Mouse (Mus musculus): Measurements from ENCODE around the gene Yars.
"Not testable (repeated sequence)": the region's sequence is repeated elsewhere in the genome, so short reads cannot be mapped to it uniquely, and the experiment has no call there.

Yars gene

DNA sequence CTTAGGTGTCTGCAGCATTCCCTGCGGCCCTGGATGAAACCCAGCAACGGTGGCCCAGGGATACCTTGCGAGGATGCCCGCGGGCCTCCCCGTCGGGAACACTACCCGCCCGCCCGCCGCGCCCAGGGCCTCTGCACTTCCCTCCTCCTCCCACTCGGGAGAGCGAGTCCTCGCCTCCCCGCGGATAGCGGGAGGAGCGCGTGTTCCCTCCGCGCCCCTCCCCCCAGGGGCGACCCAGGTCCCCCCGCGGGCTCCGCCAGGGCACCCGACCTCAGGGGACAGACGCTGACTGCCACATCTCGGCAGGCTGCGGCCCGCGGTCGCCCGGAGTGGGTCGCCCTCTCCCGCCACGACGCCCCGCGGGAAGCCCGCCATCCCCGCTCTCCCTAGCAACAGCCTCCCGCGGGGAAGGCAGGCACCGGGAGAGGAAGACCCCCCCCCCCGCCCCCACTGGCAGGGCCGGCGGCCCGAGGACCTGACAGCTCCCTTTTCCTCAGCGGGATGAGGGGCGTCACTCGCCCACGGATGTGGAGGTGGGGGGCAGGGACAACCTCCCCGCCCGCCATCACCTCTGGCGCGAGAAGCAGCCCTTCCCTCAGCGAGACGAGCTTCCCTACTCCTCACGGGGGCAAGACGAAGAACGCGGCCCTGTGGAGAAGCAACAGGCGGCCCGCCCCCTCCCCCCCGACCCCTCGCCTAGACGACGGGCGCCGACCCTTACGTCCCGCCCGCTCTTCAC lies 588 bp upstream of the Yars start:
- DNase-seq (ENCODE audit: low spot score): no peak

- no peak for DNase-seq (ENCODE audit: low spot score)
Observed at GRCm38 (mm10) chr4:129190538-129190937, 978 bp downstream of the Yars start.

- no peak for DNase-seq (ENCODE audit: low spot score)
Observed at GRCm38 (mm10) chr4:129191691-129192090, 2.1 kb downstream of the Yars start.

DNA sequence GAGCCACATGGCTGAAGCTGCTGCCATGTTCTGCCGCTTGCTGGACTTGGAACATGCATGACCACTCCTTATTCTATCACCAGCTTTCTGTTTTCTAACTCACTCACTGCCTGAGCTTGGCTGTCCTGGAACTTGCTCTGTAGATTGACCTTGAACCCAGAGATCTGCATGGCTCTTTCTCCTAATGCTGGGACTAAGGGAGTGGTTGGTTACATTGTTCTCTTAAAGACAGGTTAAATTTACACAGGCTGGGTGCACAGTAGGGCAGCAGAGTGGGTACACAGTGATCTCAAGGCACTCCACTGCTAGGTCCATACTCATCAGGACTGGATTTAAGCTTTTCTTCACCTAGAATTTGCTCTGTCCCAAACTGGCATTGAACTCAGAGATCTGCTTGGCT lies 4.7 kb downstream of the Yars start:
- DNase-seq (ENCODE audit: low spot score): no peak

DNA sequence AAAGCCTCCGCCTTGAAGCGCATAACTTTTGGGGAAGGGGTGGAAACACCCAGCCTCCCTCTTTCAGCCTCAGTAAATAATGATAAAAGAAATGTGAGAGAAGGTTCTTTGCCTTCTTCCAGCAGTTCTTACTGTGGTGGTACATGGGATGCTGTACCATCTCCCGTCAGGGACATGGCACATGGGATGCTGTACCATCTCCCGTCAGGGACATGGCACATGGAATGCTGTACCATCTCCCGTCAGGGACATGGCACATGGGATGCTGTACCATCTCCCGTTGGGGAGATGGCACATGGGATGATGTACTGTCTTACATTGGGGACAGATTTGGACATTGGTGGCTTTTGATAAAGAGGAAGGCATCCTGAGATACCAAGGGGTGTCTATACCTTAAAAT lies 8.0 kb downstream of the Yars start:
- DNase-seq (ENCODE audit: low spot score): no peak

GRCm38 (mm10) chr4:129204655-129205054 lies 15.1 kb downstream of the Yars start:
- no peak for DNase-seq (ENCODE audit: low spot score)

DNA sequence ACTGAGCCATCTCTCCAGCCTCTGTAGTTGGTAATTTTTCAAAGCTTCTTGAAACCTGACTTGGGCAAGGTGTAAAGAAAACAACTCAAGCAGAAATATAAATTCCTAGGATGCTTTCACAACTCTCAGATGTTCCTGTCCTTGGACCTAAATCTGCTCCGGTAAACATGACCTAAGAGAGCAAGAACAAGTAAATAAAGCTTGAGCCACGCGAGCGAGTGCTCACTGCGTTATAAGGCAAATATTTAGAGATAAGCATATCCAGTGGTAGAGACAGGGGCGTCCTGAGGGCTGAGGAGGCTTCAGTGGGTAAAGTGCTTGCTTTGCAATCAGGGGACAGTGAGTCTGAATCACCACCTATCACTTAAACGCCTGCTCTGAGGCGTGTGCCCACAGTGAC lies 17.2 kb downstream of the Yars start:
- DNase-seq (ENCODE audit: low spot score): no peak

DNA sequence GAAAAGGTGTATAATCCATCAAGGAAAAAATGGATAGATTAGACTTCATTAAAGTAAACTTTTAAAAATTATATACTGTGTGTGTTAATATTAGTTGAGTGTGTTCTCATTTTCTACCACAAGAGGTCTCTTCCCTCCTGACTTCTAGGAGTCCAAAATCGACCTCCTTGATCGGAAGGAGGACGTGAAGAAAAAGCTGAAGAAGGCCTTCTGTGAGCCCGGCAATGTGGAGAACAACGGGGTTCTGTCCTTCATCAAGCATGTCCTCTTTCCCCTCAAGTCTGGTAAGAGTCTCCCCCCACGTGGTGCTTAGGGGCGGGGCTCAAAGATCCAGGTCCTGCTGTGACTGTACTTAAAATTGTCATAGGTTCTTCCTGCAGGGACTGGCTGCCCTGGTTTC lies 19.9 kb downstream of the Yars start:
- DNase-seq (ENCODE audit: low spot score): no peak

GRCm38 (mm10) chr4:129211461-129211860 lies 21.9 kb downstream of the Yars start:
- DNase-seq (ENCODE audit: low spot score): no peak

DNA sequence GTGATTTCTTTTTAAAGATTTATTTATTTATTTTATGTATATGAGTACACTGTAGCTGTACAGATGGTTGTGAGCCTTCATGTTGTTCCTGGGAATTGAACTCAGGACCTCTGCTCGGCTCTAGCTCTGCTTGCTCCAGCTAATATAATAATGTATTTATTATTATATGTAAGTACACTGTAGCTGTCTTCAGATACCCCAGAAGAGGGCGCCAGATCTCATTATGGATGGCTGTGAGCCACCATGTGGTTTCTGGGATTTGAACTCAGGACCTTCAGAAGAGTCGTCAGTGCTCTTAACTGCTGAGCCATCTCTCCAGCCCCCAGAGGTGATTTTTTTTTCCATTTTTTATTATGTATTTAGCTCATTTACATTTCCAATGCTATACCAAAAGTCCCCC lies 22.9 kb downstream of the Yars start:
- not testable (repeated sequence) for DNase-seq (ENCODE audit: low spot score)

DNA sequence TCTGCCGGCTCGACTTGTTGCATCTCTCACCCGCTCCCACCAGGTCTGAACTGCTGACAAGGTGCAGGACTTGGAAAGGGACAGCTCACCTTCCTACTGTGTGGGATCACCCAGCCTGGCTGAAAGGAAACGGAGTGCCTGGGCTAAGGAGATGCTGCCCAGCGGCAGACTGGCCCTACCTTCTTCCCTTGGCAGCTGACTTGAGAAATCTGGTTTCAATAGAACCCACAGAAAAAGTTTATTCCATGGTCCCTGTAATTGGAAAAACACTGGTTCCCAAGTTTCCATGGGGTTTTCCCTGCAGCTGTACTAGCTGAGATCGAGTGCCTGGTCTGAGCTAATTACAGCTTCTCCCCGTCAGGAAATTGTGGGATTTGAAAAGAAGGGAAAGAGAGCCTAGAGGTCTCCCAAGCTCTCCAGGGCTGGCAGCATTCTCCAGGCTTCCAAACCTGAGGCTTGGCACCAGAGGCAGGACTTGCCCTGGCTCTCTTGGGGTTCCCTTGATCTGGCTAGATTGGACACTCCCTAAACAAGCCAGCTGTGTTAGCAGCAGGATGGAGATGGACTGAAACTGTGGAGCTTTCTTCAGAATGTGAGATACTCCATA lies 29.1 kb downstream of the Yars start:
- DNase-seq (ENCODE audit: low spot score): no peak

DNA sequence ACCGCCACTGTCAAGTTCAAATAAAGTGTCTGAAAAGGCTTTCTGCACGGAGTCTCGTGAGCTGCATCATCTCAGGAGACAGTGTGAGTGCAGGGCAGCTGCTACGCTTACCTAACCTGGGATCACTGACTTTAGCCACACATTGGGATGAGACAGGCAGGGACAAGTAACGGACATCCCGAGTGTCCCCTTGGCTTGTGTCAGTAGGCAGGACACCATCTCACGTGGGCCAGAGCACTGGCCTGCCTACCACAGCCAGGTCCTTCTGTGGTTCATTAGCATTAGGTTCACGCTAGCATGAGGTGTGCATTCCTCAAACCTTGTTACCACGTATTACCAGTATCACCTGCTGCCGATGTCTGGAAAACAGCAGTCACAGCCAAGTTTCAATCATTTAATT lies 29.6 kb downstream of the Yars start:
- DNase-seq (ENCODE audit: low spot score): no peak

DNA sequence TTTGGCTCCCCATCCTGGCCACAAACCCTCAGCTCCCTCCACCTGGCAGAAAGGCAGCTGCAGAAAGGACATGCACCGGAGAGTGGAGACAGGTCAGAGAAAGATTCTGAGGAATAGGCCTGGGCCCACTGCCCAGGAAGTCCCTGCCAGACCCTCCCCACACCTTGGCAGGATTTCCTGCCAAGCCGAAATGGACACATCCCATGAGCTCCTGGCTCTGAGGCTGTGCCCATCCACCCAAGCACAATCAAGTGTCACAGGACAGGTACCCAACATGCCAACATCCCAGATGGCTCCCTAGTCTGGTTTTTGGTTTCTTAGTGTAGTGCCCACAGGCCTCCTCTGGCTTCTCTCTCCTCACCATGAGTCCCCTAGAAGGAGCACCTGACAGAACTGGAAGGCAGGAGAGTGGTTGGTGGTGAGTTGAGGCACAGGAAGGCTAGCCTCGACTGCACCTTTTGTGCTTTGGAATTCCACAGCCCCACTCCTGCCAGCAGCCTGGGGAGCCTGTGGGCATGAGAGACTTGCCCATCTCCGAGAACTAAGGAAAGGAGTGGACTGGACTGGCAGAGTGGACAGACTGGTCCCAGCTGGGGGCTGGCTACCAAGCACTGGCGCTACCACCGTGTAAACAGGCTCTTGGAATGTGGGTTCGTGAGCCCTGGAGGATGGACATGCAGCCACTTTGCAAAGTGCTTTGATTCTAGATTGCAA lies 31.0 kb downstream of the Yars start:
- no peak for DNase-seq (ENCODE audit: low spot score)

GRCm38 (mm10) chr4:129221097-129222010 lies 31.8 kb downstream of the Yars start:
- no peak for DNase-seq (ENCODE audit: low spot score)

DNA sequence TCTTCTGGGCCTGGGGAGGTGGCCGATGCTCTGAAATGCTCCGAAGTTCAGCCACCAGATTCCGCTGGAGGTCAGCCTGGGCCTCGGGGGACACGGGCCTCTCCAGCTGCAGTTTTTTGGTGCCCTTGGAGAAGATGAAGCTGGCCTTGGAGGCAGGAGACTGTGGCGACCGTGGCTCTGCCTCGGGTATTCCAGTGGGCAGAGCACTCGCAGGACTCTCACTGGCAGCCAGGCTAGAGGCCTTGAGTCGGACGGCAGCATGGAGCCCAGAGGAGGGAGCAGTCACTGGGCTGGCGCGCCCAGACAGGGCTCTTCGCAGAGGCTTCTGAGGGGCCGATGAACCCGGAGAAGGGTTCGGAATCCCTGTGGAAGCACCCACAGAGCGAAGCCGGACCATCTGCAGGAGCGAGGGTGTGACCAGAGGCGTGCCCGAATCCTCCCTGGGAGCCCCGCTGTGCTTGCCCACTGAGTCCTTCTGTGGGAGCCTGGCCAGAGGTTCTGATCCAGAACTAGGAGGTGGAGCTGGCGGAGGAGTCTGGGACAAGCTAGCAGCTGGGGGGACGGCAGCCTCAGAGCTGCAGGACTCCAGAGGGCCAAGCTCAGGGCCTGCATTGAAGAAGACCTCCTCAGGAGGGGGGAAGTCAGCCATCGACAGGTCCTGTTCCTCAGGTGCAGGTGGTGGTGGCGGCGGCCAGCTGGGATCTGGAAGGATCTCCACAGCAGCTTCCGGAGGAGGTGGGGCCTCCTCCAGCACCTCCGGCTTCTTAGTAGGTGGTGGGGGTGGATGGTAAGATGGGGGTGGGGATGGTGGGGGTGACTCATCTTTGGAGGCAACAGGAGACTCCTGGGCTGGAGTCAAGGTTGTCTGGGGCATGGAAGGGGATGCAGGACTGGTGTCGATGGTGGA lies 32.7 kb downstream of the Yars start:
- DNase-seq (ENCODE audit: low spot score): no peak

DNA sequence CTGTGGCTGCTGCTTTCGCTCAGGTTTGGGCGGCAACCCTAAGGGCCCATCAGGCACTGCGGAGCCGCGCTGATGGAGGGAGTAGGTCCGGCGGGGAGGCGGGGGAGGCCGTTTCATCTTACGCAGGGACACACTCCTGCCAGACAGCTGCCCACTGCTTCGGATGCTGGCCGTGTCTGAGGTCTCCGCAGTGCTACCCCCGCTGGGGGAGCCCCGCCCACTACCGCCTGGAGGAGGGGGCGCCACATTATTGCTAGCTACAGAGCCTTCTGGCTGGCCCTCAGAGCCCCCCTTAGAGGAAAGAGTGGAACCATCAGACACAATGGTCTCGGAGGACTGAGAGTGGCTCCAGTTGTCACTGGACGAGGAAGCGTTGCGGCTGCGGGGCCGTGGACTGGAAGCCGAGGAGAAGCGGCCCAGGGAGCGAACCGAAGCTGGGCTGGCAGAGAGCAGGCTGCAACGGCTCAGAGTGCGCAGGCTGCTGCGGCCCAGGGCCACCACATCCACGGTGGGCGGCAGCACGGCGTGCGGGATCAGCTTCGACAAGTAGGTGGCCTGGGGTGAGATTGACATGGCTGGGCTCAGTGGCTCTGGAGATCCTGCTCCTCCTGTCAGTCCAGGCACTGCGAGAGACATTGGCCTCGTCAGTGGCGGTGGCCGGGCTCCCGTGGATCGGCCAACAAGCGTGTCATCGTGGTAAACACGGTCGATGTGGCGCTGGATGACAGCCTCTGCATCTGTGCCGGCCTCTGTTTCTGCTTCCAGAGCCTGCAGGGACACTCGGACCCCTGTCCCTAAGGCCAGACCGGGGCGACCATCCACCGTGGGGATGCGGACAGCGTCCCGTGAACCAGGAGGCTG lies 34.1 kb downstream of the Yars start:
- no peak for DNase-seq (ENCODE audit: low spot score)

- no peak for DNase-seq (ENCODE audit: low spot score)
Observed at GRCm38 (mm10) chr4:129225315-129225714, 35.8 kb downstream of the Yars start.

DNA sequence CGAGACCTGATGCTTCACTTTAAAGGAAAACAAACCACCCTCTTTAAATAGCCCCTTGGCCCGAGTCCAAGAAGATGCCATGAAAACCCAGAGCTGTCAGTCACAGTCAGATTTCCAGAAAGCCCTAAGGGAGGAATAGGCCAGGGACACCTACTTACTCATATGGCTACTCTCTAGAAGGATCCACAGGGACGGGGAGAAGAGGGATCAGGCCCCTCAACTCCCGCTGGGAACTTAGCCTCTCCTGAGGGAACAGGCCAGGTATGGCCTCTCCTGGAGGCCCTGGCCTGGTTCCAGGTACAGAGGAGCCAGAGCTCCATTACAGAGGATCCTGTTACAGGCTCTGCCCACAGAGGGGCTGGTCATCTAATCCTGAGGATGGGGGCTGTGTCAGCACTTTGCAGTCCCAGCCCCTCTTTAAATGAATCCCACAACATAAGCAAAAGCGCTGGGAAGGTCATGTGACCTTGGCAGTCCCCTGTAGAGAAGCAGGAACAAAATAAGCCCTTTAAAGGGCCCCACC lies 36.9 kb downstream of the Yars start:
- DNase-seq (ENCODE audit: low spot score): no peak

DNA sequence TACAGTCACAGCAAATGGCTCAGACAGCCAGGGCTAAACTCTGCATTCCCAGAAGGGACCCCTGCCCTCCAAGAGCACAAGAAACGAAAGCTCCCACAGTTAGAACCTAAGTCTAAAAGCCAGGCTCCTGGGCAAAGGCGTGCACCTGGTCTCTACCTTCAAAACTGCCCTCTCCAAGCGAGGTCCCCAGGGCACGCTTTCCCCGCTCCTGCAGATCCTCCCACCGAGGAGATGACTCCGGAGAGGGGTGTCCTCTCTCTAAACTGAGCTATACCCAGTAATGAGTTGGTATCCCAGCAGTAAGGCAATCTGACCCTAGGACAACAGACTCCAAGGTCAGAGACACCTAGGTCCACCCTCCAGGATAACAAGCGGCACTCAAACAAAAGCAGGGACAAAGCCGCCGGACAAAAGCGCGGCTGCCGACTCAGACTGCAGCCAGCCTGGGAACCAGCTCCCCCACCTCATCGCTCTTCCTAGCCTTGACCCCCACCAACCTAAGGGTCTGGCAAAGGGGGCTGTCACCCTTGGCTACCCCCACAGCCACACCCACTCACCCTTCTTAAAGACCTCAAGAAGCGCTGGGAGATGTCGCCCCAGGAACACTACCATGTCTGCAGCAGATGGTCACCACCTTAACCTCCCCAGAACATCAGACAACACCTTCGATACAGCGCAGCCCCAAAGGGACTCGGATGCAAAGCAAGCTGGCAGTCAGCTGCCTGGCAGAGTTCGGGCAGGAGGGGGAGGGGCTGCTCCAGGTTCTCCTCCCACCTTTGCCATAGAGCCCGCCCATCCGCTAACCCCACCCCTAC lies 37.8 kb downstream of the Yars start:
- DNase-seq (ENCODE audit: low spot score): no peak

All from layer of hippocampus, adult 9-10 months (tissue).